Mouse (Mus musculus) layer of hippocampus, adult 11-12 months (tissue): ENCODE data around the gene Srsf2.
A peak's percentile ranks its signal among the peaks of the same experiment; 100 is the strongest.

Source experiments
- DNase-seq: peaks from one replicate; pipeline ENCODE4 v3.0.0; 2022; ENCODE audit warnings: low spot score

The Srsf2 gene

GRCm38 (mm10) chr11:116808811-116809395, 44.0 kb downstream of the Srsf2 start:
- DNase-seq, result no peak

- DNase-seq, result peak; percentile 89
Observed at GRCm38 (mm10) chr11:116807938-116808606, 44.8 kb downstream of the Srsf2 start.

GRCm38 (mm10) chr11:116807526-116807925, 45.4 kb downstream of the Srsf2 start:
- no peak for DNase-seq

- DNase-seq, result no peak
Observed at GRCm38 (mm10) chr11:116807116-116807515, 45.8 kb downstream of the Srsf2 start.

- no peak for DNase-seq
Observed at GRCm38 (mm10) chr11:116806136-116807071, 46.5 kb downstream of the Srsf2 start.

- no peak for DNase-seq
Observed at GRCm38 (mm10) chr11:116802709-116803108, 50.2 kb downstream of the Srsf2 start.

GRCm38 (mm10) chr11:116801106-116801505, 51.8 kb downstream of the Srsf2 start:
- no peak for DNase-seq
